Mouse (Mus musculus) megakaryocyte, embryonic 14.5 days (primary cell): ENCODE results near the gene Ppp1r16b. TPM values are rescaled to one million over a fixed set of nuclear protein-coding genes. Genes with fewer than 3 reads are reported as not detected.
A peak's percentile ranks its signal among the peaks of the same experiment; 100 is the strongest.

ENCODE experiments used
- H3K27me3 ChIP-seq: replicated peaks from 2 replicates; pipeline ENCODE3; 2012; ENCODE audit warnings: inconsistent platforms
- H3K36me3 ChIP-seq: replicated peaks from 2 replicates; pipeline ENCODE3; 2012; ENCODE audit warnings: low read length, inconsistent platforms, mixed read lengths
- H3K4me1 ChIP-seq: 2 replicates; pipeline ENCODE4 v1.6.1; 2012; ENCODE audit warnings: inconsistent platforms
- H3K4me3 ChIP-seq: replicated peaks from 2 replicates; pipeline ENCODE3; 2012; ENCODE audit warnings: moderate library complexity, mild to moderate bottlenecking, inconsistent platforms
- H3K9me3 ChIP-seq: 2 replicates; pipeline ENCODE4 v1.6.1; 2012; ENCODE audit warnings: inconsistent platforms
- FLI1 ChIP-seq: IDR thresholded peaks from 2 replicates; pipeline ENCODE4 v1.6.1; 2012; ENCODE audit warnings: low read length, inconsistent platforms, mixed read lengths
- GATA1 ChIP-seq: IDR thresholded peaks from 3 replicates; pipeline ENCODE4 v1.6.1; 2012; ENCODE audit warnings: mixed read lengths, low read length, inconsistent platforms, borderline replicate concordance
- polyA plus RNA-seq: library from polyadenylated mRNA; stranded (reverse); fragments of >175 nt; gene quantifications from 2 replicates; pipeline ENCODE4 v1.2.3, GENCODE M21; 2012; ENCODE audit warnings: low replicate concordance; ENCODE audit not compliant: insufficient read depth

The Ppp1r16b gene
- polyA plus RNA-seq, 1 experiment: 3.6 TPM

GRCm38 (mm10) chr2:158642587-158642986, 22.6 kb upstream of the Ppp1r16b start:
- no peak overlapping the region for H3K4me3 ChIP-seq
- no peaks in the 10 kb centered on the region for H3K27me3 ChIP-seq
- peaks cover 10% of the 10 kb centered on the region for H3K9me3 ChIP-seq
- TF ChIP-seq GATA1 (no peak), FLI1 (no peak)
- peaks cover 59% of the 10 kb centered on the region for H3K36me3 ChIP-seq
- no peaks in the 10 kb centered on the region for H3K4me1 ChIP-seq

- TF ChIP-seq FLI1: no peak
- TF ChIP-seq GATA1: no peak
- Histone ChIP-seq H3K27me3 (peaks cover 2% of the 10 kb centered on the region), H3K9me3 (peaks cover 10% of the 10 kb centered on the region), H3K4me1 (no peaks in the 10 kb centered on the region), H3K36me3 (peaks cover 47% of the 10 kb centered on the region), H3K4me3 (no peak overlapping the region)
Observed at GRCm38 (mm10) chr2:158643791-158644190, 21.4 kb upstream of the Ppp1r16b start.

- no peak overlapping the region for H3K4me3 ChIP-seq
- TF ChIP-seq FLI1: no peak
- no peak for TF ChIP-seq GATA1
- H3K27me3 ChIP-seq: peaks cover 41% of the 10 kb centered on the region
- H3K36me3 ChIP-seq: no peaks in the 10 kb centered on the region
- peaks cover 10% of the 10 kb centered on the region for H3K4me1 ChIP-seq
- peaks cover 5% of the 10 kb centered on the region for H3K9me3 ChIP-seq
Observed at GRCm38 (mm10) chr2:158651159-158651908, 13.9 kb upstream of the Ppp1r16b start.

- Histone ChIP-seq H3K27me3 (peaks cover 48% of the 10 kb centered on the region), H3K4me1 (peaks cover 10% of the 10 kb centered on the region), H3K9me3 (peaks cover 10% of the 10 kb centered on the region), H3K4me3 (no peak overlapping the region), H3K36me3 (no peaks in the 10 kb centered on the region)
- TF ChIP-seq GATA1 (no peak), FLI1 (no peak)
Observed at GRCm38 (mm10) chr2:158652985-158653384, 12.2 kb upstream of the Ppp1r16b start.

GRCm38 (mm10) chr2:158654717-158655116, 10.5 kb upstream of the Ppp1r16b start:
- H3K4me1 ChIP-seq: peaks cover 10% of the 10 kb centered on the region

GRCm38 (mm10) chr2:158655806-158656205, 9.4 kb upstream of the Ppp1r16b start:
- H3K9me3 ChIP-seq: peaks cover 13% of the 10 kb centered on the region
- peaks cover 10% of the 10 kb centered on the region for H3K4me1 ChIP-seq
- H3K36me3 ChIP-seq: no peaks in the 10 kb centered on the region
- no peak overlapping the region for H3K4me3 ChIP-seq
- TF ChIP-seq GATA1: no peak
- TF ChIP-seq FLI1: no peak
- H3K27me3 ChIP-seq: peaks cover 49% of the 10 kb centered on the region

More at GRCm38 (mm10) chr2:158654717-158655116, 10.5 kb upstream of the Ppp1r16b start:
- Histone ChIP-seq H3K27me3 (peaks cover 52% of the 10 kb centered on the region), H3K36me3 (no peaks in the 10 kb centered on the region), H3K9me3 (peaks cover 13% of the 10 kb centered on the region), H3K4me3 (no peak overlapping the region)
- no peak for TF ChIP-seq FLI1
- TF ChIP-seq GATA1: no peak

- Histone ChIP-seq H3K27me3 (peaks cover 39% of the 10 kb centered on the region), H3K4me3 (no peak overlapping the region), H3K4me1 (peaks cover 10% of the 10 kb centered on the region), H3K36me3 (no peaks in the 10 kb centered on the region), H3K9me3 (peaks cover 13% of the 10 kb centered on the region)
- no peak for TF ChIP-seq FLI1
- no peak for TF ChIP-seq GATA1
Observed at GRCm38 (mm10) chr2:158658822-158659221, 6.4 kb upstream of the Ppp1r16b start.

GRCm38 (mm10) chr2:158659346-158659745, 5.9 kb upstream of the Ppp1r16b start:
- H3K4me1 ChIP-seq: peaks cover 7% of the 10 kb centered on the region
- peaks cover 13% of the 10 kb centered on the region for H3K9me3 ChIP-seq
- no peak overlapping the region for H3K4me3 ChIP-seq
- no peak for TF ChIP-seq GATA1
- TF ChIP-seq FLI1: no peak
- peaks cover 38% of the 10 kb centered on the region for H3K27me3 ChIP-seq
- no peaks in the 10 kb centered on the region for H3K36me3 ChIP-seq

GRCm38 (mm10) chr2:158666071-158666800, 1.0 kb downstream of the Ppp1r16b start:
- Histone ChIP-seq H3K9me3 (no peaks in the 10 kb centered on the region), H3K27me3 (peaks cover 74% of the 10 kb centered on the region), H3K4me3 (peak overlapping the region; percentile 91)

More at GRCm38 (mm10) chr2:158666071-158666800, 1.0 kb downstream of the Ppp1r16b start:
- H3K36me3 ChIP-seq: no peaks in the 10 kb centered on the region
- H3K4me1 ChIP-seq: peaks cover 55% of the 10 kb centered on the region
- TF ChIP-seq FLI1: no peak
- TF ChIP-seq GATA1: no peak
